Mouse (Mus musculus): ENCODE measurements around the gene Tmtc2. TPM values are rescaled to one million over a fixed set of nuclear protein-coding genes. Genes with fewer than 3 reads are reported as not detected.

Gene Tmtc2
- total and polyA plus RNA-seq, 3 experiments = not detected

DNA sequence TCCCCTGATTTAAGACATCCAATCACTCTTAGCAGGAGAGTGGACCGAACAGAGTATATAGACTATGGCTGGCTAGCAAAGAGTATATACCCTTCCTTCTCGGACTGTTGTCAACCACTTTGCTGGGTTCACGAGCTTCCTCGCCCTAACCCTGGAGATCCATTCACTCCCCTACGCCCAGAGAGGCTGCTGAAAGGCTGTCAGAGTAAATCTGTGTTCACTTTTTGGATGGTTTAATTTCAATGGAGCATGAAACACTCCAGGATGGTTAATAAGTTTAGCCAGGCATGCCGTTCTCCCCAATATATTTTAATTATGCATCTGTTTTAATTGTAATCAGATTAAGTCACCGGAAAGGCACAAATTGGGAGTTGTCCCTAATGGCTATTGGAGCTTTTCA, 1.9 kb downstream of the Tmtc2 start:
- dilution Hi-C loops (cut with MboI; ENCODE audit: extremely low pct_ligation_motif_present, extremely low pct_unique_long_range_greater_than_20kb, low sequenced_read_pairs) = no loop called here
- in situ Hi-C loops (cut with MboI; ENCODE audit: low pct_ligation_motif_present, low pct_unique_long_range_greater_than_20kb, low sequenced_read_pairs) = no loop called here
- DNase-seq (ENCODE audit: extremely low read depth) = no peak
- no peak overlapping the region for H3K9ac ChIP-seq (ENCODE audit: insufficient read depth, low read depth)
- TF ChIP-seq TBP (conservative IDR thresholded peaks at IDR 0.05; ENCODE audit: low read depth, low read length) (no peak), MAFK (IDR thresholded peaks at IDR 0.05; ENCODE audit: insufficient replicate concordance, low read length) (no peak), POLR2A (IDR thresholded peaks at IDR 0.05; ENCODE audit: low read depth, low read length) (no peak), CHD2 (IDR thresholded peaks at IDR 0.05; ENCODE audit: low read length) (no peak), POLR2AphosphoS2 (IDR thresholded peaks at IDR 0.05; ENCODE audit: low read depth, low read length) (no peak), TCF12 (IDR thresholded peaks at IDR 0.05; ENCODE audit: low read depth, low read length) (no peak), CTCF (conservative IDR thresholded peaks at IDR 0.05 in 1 of 2, IDR thresholded peaks at IDR 0.05 in 1 of 2; ENCODE audit: low read depth in 2 of 2, low read length in 2 of 2) (no peak), MEF2A (IDR thresholded peaks at IDR 0.05; ENCODE audit: borderline replicate concordance, low read depth, low read length) (no peak), BHLHE40 (IDR thresholded peaks at IDR 0.05; ENCODE audit: low read depth, low read length) (no peak), MXI1 (IDR thresholded peaks at IDR 0.05; ENCODE audit: low read depth, low read length) (no peak), MYC (IDR thresholded peaks at IDR 0.05; ENCODE audit: low read depth, low read length) (no peak), GABPA (IDR thresholded peaks at IDR 0.05; ENCODE audit: insufficient replicate concordance, low read depth, low read length) (no peak)
- H3K4me3 ChIP-seq (replicated peaks in 1 of 3; ENCODE audit: low read depth in 2 of 3, low read length in 2 of 3, poor library complexity in 1 of 3) = no peak overlapping the region
- no peak overlapping the region for H3K27ac ChIP-seq (ENCODE audit: insufficient read depth, low read depth)
- H3K36me3 ChIP-seq (replicated peaks in 1 of 2; ENCODE audit: control insufficient read depth in 1 of 2, insufficient read depth in 1 of 2, low read length in 1 of 2) = no peaks in the 10 kb centered on the region
- no peaks in the 10 kb centered on the region for H3K79me2 ChIP-seq (replicated peaks; ENCODE audit: control insufficient read depth, extremely low read depth, insufficient read depth, poor library complexity, severe bottlenecking)
- peaks cover 75% of the 10 kb centered on the region for H3K9me3 ChIP-seq (replicated peaks; ENCODE audit: low read length)
- H3K27me3 ChIP-seq (replicated peaks) = no peaks in the 10 kb centered on the region
- no peak overlapping the region for H3K4me2 ChIP-seq (ENCODE audit: insufficient read depth, low read depth, poor library complexity, severe bottlenecking)
- no peaks in the 10 kb centered on the region for H3K4me1 ChIP-seq (ENCODE audit: control insufficient read depth in 1 of 2, insufficient read depth in 2 of 2)

- H3K36me3 ChIP-seq (replicated peaks in 1 of 2; ENCODE audit: control insufficient read depth in 1 of 2, insufficient read depth in 1 of 2, low read length in 1 of 2) = no peaks in the 10 kb centered on the region
- H3K9me3 ChIP-seq (replicated peaks; ENCODE audit: low read length) = peaks cover 76% of the 10 kb centered on the region
- H3K27ac ChIP-seq (ENCODE audit: insufficient read depth, low read depth) = no peak overlapping the region
- no peaks in the 10 kb centered on the region for H3K27me3 ChIP-seq (replicated peaks)
- DNase-seq (ENCODE audit: extremely low read depth) = no peak
- no peaks in the 10 kb centered on the region for H3K79me2 ChIP-seq (replicated peaks; ENCODE audit: control insufficient read depth, extremely low read depth, insufficient read depth, poor library complexity, severe bottlenecking)
- dilution Hi-C loops (cut with MboI; ENCODE audit: extremely low pct_ligation_motif_present, extremely low pct_unique_long_range_greater_than_20kb, low sequenced_read_pairs) (no loop called here), in situ Hi-C loops (cut with MboI; ENCODE audit: low pct_ligation_motif_present, low pct_unique_long_range_greater_than_20kb, low sequenced_read_pairs) (no loop called here)
- no peak overlapping the region for H3K4me3 ChIP-seq (replicated peaks in 1 of 3; ENCODE audit: low read depth in 2 of 3, low read length in 2 of 3, poor library complexity in 1 of 3)
- no peak overlapping the region for H3K4me2 ChIP-seq (ENCODE audit: insufficient read depth, low read depth, poor library complexity, severe bottlenecking)
- no peaks in the 10 kb centered on the region for H3K4me1 ChIP-seq (ENCODE audit: control insufficient read depth in 1 of 2, insufficient read depth in 2 of 2)
- H3K9ac ChIP-seq (ENCODE audit: insufficient read depth, low read depth) = no peak overlapping the region
- no peak for TF ChIP-seq MYC (IDR thresholded peaks at IDR 0.05; ENCODE audit: low read depth, low read length)
- no peak for TF ChIP-seq MAZ (IDR thresholded peaks at IDR 0.05; ENCODE audit: low read depth, low read length)
- TF ChIP-seq IRF4 (IDR thresholded peaks at IDR 0.05; ENCODE audit: low read depth, low read length) = 0 out of 2 replicates have a peak, but pooled peaks have one; percentile 23
- no peak for TF ChIP-seq SIN3A (IDR thresholded peaks at IDR 0.05; ENCODE audit: low read length)
- TF ChIP-seq NELFE (IDR thresholded peaks at IDR 0.05; ENCODE audit: low read depth, low read length) = no peak
- no peak for TF ChIP-seq ZMIZ1 (IDR thresholded peaks at IDR 0.05; ENCODE audit: low read depth, low read length)
- TF ChIP-seq CTCF (conservative IDR thresholded peaks at IDR 0.05 in 1 of 2, IDR thresholded peaks at IDR 0.05 in 1 of 2; ENCODE audit: low read depth in 2 of 2, low read length in 2 of 2) = no peak
- no peak for TF ChIP-seq RAD21 (IDR thresholded peaks at IDR 0.05; ENCODE audit: low read depth, low read length)
- TF ChIP-seq GABPA (IDR thresholded peaks at IDR 0.05; ENCODE audit: insufficient replicate concordance, low read depth, low read length) = no peak
Measured at GRCm38 (mm10) chr10:105571831-105572230, 2.4 kb downstream of the Tmtc2 start.

Measured in CH12.LX (cell line).